Mouse (Mus musculus) gastrocnemius, adult 8-10 months (tissue): Measurements from ENCODE around the gene Lcn3. TPM values are rescaled to one million over a fixed set of nuclear protein-coding genes. Genes with fewer than 3 reads are reported as not detected.
"Not testable (repeated sequence)": the region's sequence is repeated elsewhere in the genome, so short reads cannot be mapped to it uniquely, and the experiment has no call there.

Experiments used
- DNase-seq, 2 experiments: peaks; one replicate each; pipeline ENCODE4 v3.0.0; 2022; ENCODE audit warnings: low spot score in 2 of 2
- total RNA-seq, 4 experiments: library from RNA; stranded (reverse); gene quantifications; 2 replicates each; pipeline ENCODE4 v1.2.4; 2022

The Lcn3 gene
- not detected for total RNA-seq

DNA sequence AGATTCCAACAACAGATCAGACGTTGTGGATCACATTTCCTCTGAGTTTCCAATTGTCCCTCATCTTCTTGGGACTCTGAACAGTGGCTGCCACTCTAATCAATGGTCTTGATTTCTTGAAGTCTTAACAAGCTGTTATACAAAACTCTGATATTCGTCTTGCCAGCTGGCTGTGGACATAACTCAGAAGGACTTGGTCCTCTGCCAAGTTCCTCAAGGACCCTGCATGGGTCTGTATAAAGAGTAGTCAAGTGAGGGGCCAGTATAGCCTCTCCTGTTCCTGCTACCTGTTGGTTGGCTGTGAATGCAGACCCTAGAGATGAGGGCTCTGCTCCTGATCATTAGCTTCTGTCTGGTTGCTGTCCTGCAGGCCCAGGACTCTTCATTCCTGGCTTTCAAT, at the start of gene Lcn3:
Gene Lcn3, plus strand, starts transcription at position 301 of the 400 bp plus-strand sequence.
- no peak for DNase-seq

DNA sequence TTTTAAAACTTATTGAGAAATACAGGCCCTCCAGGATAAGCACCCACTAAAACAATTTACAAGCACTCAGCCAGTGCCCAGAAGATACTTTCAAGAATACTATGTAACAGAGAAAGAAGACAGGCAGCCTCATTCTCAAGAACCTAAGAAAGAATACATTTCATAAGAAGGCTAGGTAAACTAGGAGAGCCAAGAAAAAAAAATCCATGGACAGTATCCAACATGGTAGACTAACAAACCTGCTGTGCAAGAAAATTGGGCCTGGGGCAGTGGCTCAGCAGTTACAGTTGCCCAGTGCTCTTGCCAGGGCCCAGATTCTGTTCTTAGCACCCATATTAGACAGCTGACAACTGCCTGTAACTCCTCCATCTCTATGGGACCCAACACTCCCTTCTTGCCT, 48.1 kb upstream of the Lcn3 start:
- no peak for DNase-seq

DNA sequence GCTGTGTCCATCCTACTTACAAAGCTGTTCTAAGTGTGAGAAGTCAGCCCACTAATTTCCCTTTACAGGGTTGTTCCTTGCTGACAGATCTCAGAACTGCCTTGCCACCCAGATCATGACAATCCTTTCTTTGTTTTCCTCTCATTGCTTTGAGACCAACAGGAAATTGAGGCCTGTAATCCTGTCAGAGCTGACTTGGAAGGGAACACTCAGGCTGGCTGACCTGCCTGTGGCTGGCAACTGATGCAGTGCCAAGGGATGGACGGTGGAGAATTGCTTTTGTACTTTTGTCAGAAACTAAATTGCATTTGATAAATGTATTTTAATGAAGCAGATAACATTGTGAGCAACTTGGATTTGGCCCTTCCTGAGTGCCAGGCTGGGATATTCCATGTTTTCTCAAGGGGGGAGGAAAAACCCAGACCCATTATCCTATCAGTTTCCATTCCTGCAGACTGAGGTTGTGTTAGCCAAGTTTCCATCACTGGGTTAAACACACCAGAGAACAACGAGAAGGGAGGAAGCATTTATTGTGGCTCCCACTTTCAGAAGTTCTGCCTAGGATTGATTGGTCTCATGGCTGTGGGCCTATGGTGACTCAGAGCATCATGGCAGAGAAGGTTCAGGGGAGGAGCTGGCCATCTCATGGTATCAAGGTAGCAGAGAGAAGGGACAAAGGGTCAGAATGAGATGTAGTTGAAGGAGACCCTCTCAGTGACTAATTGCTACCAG, 32.0 kb upstream of the Lcn3 start:
- DNase-seq: no peak

DNA sequence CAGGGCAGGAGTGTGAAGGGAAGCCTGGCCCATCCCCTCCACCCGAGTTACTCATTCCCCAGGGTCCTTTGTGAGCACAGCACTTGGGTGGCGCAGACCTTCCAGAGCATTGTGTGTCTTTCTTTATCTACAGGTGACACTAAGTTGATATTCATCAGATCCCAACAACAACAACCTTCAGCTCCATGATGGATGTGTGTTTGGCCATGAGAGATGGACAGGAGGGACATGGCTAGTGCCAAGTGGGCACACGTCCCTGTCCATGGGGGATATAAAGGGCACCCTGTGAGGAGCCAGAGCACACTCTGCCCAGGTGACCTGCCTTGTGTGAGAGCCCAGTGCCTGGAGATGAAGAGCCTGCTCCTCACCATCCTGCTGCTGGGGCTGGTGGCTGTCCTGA, 28.7 kb upstream of the Lcn3 start, which contains the start of gene Obp2b:
Gene Obp2b, plus strand, starts transcription at position 301 of the 400 bp plus-strand sequence.
- not testable (repeated sequence) for DNase-seq

DNA sequence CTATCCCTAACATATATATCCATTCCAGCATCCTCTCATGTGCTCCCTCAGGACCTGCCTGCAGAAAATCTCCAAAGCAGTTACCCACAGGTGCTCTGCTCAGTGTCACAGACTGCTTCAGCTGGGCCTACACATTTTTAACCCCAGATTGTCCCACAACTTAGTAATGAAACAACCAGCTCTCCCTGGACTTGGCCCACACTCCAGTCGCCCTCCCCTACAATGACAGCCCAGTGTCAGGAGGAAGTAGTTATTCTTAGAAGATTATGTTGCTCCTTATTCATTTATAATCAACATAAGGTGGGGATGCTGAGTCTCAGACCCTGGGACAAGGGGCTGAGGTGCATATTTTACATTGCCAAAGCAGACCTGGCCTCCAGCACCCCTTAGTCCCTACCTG, 23.7 kb upstream of the Lcn3 start:
- DNase-seq: no peak

DNA sequence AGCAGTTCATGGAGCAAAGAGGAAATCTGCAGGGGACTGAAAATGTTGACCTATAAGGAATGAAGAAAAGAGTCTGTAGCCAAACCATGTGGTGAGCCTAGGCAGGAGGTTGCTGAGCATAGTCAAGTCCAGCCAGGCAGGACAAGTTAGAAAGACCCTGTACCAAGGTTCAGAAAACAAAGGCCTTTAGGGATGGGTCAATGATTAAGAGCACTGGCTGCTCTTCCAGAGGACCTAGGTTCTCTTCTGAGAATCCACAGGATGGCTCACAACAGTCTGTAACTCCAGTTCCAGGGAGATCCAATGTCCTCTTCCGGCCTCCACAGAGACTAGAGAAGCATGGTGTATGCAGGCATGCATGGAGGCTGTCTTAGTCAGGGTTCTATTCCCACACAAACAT, 11.2 kb upstream of the Lcn3 start:
- no peak for DNase-seq

GRCm38 (mm10) chr2:25758064-25758625, 7.2 kb upstream of the Lcn3 start:
- no peak for DNase-seq

DNA sequence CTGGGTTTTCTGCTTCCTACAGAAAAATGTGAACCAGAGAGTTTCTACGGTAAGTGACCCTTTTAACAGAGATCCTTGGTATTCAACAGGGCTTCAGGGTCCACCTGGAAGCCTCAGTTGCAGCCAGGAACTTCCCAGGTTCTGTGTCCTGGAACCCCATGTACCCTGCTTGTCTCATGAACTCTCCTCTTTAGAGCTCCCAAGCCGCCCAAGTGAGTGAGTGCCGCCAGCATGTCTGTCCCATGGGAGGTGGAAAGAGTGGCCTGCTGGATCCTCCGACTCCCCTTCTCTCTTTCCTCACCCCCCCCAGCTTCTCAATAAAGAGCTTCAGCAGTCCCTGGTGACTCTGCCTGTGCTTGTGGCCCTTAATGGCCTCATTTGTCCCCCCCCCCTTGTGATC, 2.4 kb downstream of the Lcn3 start:
- no peak for DNase-seq

DNA sequence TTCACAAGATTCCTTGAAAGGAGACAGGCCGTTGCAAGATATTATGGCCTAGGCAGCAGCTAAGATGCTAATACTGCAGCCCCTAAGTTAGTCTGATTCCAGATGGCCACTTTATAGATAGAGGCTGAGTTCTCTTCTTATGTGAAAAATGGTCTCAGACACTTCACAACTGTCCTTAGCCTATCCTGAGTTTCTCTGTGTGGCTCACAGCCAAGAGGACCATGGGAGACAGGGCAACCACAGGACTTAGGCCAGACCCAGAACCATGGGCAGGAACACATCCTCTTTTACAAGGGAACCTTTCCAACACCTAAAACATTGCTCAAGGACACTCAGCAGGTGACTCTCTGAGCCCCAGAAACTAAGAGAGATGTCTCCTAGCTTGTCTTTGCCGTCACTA, 8.1 kb downstream of the Lcn3 start:
- DNase-seq: no peak

DNA sequence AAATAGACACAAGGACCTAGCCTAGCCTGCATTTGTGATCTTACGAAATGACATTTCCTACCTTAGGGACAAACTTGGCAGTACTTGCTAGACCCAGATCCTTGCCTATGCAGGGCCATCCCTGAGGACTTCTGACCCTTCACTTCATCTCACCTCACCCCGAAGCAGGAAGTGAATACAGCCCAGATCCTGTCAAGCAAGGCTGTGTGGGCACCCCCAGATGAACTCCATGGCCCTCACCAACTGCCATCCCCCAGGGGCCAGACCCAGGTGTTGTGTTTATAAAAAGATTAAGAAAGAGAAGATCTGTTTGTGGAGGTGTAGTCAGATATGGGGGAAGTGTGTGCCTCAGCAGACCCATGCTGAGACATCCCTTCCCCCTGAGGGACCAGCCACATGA, 9.3 kb downstream of the Lcn3 start:
- DNase-seq: no peak

GRCm38 (mm10) chr2:25775991-25776390, 10.6 kb downstream of the Lcn3 start:
- no peak for DNase-seq

GRCm38 (mm10) chr2:25776717-25777116, 11.3 kb downstream of the Lcn3 start, which contains the start of gene Lcn11:
TSS of gene Lcn11 (plus strand) at chr2:25777017.
- DNase-seq: no peak

GRCm38 (mm10) chr2:25779076-25779475, 13.7 kb downstream of the Lcn3 start:
- DNase-seq: no peak

DNA sequence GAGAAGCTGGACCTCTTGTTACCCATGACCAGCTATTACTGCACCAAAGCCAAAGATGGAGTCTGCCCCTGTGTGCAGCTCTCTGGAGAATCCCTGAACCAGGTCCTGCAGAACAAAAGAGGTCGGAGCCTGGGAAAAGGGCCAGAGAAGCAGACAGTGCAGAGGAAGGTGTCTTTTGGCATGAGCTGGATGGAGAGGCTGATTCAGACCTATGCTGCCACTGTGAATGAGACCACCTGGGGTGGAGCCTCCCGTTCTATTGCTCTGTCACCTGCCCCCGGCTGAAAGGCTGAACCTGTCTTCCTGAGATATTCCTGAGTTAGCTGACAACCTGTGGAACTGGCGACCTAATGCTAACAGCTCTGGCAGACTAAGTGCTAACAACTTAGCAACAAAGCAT, 15.6 kb downstream of the Lcn3 start:
- no peak for DNase-seq

DNA sequence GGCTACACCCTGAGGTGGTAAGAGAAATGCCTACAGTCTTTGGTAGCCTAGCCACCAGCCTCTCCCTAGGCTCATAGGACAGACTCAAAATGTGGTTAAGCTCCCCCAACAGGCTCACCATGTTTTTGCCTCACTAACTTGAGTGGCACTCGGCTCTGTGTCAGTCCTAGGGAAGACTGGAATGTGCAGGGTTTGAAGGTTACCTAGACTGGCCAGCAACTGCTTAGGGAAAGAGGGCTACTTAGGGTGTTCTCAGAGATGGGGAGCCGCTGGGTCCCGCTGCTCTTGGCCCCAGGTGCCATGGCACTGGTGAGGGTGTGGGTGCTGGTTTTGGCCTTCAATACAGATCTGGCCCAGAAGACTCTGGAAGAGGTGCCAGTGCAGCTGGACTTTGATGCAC, 16.6 kb downstream of the Lcn3 start, which contains the start of gene Gm13539:
Gene Gm13539, plus strand, starts transcription at position 301 of the 400 bp plus-strand sequence.
- DNase-seq: no peak

DNA sequence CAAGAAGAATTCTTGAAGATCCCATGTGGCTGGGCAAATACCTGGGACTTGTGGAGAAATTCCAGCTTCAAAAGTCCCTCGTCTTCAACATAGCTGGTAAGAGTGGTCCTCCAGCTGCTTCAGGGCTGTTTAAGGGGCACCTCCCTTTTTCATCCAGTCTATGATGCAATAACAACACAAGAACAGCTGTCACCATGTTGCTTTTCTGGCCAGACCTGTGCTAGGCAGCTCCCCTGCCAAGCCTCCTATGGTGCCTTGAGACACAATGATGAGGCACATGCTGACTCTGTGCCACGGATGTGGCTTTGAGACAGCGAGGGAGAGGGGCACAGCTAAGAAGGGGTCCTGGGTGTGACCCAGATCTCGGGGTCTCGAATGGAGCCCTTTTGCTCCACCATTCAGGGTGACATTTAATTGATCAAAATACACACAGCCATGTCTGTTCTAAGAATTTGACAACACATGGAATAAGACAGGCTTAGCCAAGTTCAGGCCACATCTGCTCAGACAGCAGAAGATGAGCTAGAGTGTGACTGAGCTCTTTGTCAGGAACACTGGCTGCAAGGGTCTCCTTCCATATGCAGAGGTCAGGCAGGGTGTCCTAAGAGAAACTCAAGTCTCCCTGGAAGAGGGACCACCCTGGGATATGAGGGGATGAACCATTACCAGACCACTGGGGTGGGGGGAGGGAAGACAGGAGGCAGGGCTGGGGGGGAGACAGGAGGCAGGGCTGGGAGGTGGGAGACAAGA, 20.4 kb downstream of the Lcn3 start:
- no peak for DNase-seq

DNA sequence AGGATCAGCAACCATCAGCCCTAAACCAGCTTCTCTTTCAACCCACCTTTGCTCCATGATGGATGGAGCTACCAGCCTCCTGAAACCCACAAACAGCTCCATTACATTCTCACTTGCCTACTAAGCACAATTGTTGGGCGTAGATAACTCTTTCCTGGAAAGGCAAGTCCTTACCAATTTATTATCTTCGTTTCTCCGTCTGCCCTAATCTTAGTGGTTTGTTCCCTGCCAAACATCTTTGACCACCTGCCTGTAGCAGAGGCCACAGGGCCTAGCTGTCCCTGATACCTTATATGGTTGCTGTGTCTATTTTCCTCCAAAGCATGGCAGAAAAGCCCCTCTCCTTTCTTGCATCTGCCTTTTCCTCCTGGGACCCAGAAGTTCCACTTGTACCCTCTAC, 23.7 kb downstream of the Lcn3 start:
- no peak for DNase-seq

DNA sequence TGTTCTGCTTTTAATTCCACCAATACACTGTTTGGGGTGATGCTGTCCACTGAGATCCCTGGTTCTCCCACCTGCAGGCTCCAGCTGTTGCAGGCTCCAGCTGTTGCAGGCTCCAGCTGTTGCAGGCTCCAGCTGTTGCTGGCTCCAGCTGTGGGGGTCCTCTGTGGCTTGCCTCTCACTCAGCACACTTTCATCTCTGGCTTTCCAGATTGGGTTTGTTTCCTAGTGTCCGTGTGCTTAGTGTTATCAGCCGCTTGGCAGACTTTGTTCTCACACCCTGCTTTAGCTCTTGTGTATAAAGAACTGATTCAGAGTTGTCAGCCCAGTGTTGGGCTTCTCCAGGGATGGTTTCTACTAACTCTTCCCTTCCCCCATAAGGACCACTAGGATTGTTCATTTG, 32.3 kb downstream of the Lcn3 start:
- DNase-seq: no peak

- no peak for DNase-seq
Observed at GRCm38 (mm10) chr2:25798065-25798464, 32.7 kb downstream of the Lcn3 start.

- no peak for DNase-seq
Observed at GRCm38 (mm10) chr2:25811711-25812110, 46.3 kb downstream of the Lcn3 start.

DNA sequence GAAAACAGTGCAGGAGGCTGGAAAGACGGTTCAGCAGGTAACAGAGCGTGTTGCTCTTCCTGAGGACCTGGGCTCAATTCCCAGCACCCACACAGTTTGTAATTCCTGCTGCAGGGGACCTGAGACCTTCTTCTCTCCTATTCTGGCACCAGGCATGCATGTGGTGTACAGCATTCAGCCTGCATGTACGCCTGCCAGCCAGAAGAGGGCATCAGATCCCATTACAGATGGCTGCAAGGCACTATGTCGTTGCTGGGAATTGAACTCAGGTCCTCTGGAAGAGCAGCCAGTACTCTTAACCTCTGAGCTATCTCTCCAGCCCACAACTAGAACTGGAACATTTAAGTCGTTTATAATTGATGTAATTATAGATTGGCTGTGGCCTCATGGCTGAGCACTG, 48.0 kb downstream of the Lcn3 start:
- DNase-seq: no peak

GRCm38 (mm10) chr2:25815748-25816147, 50.4 kb downstream of the Lcn3 start, which contains the start of gene Glt6d1:
TSS of gene Glt6d1 (minus strand) at chr2:25815848.
- not testable (repeated sequence) for DNase-seq
